ENCODE assay signal across 26 mouse cellular contexts in the genomic region with DNA sequence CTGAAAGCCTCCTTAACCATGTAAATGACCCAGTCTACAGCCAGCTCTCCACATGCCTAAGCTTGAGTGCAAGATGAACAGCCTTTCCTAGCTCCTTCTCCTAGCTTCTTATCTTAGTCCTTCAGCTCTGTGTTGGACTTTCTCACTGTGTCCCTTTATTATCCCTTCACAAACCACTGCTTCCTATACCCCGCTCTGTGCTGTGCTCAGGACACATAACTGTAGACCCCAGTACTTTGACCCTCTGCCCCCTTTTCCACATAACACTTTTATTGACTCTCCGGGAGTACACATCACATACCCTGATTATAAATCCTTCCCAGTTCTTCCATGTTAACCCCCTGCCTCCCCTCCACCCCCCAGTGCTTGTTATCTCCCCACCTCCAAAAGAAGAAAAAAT. TPM values are rescaled to one million over a fixed set of nuclear protein-coding genes. Genes with fewer than 3 reads are reported as not detected.
DNase-seq lines count a peak whose midpoint lies in the region; ATAC-seq and TF ChIP-seq lines count a peak whose summit lies in the region.
"Had no signal": no experiment of that assay in that cellular context is flagged by ENCODE, and none has a peak within 500 bp of the region (broad histone marks: within the 10 kb centered on the region; RNA-seq: fewer than 3 reads in every experiment).

No protein-coding gene starts in this region.

- no peak overlapping the region for H3K4me3 ChIP-seq in intestine, embryonic 15.5 days (replicated peaks)
- no peak overlapping the region for H3K4me3 ChIP-seq in intestine, postnatal 0 days (ENCODE audit: low read depth, low read length)
- H3K4me3 ChIP-seq in kidney, embryonic 15.5 days (replicated peaks), result no peak overlapping the region
- H3K4me3 ChIP-seq in neural tube, embryonic 15.5 days (replicated peaks), result no peak overlapping the region
- H3K4me3 ChIP-seq: embryonic facial prominence, embryonic 13.5 days; embryonic facial prominence, embryonic 15.5 days; erythroblast, embryonic 14.5 days; forebrain, embryonic 10.5 days; forebrain, embryonic 12.5 days had no signal

- H3K9me3 ChIP-seq in intestine, embryonic 15.5 days, result no peaks in the 10 kb centered on the region
- no peaks in the 10 kb centered on the region for H3K9me3 ChIP-seq in intestine, postnatal 0 days (ENCODE audit: control insufficient read depth)
- H3K9me3 ChIP-seq in kidney, embryonic 15.5 days (replicated peaks), result no peaks in the 10 kb centered on the region
- H3K9me3 ChIP-seq in neural tube, embryonic 15.5 days (replicated peaks), result no peaks in the 10 kb centered on the region
- H3K9me3 ChIP-seq: embryonic facial prominence, embryonic 13.5 days; embryonic facial prominence, embryonic 15.5 days; forebrain, embryonic 10.5 days; forebrain, embryonic 12.5 days had no signal

- H3K27ac ChIP-seq in intestine, embryonic 15.5 days, result no peak overlapping the region
- no peak overlapping the region for H3K27ac ChIP-seq in intestine, postnatal 0 days (ENCODE audit: low read depth, low read length)
- H3K27ac ChIP-seq in kidney, embryonic 15.5 days, result 0 out of 2 replicates have a peak overlapping the region, but pooled peaks have one; percentile 46
- no peak overlapping the region for H3K27ac ChIP-seq in neural tube, embryonic 15.5 days (replicated peaks)
- H3K27ac ChIP-seq: embryonic facial prominence, embryonic 13.5 days; embryonic facial prominence, embryonic 15.5 days; forebrain, embryonic 10.5 days; forebrain, embryonic 12.5 days had no signal

- TF ChIP-seq CTCF in intestine, postnatal 0 days (IDR thresholded peaks at IDR 0.05; ENCODE audit: low read depth), result no peak

- no peak overlapping the region for H3K4me2 ChIP-seq in intestine, embryonic 15.5 days (replicated peaks)
- H3K4me2 ChIP-seq in intestine, postnatal 0 days (replicated peaks; ENCODE audit: low read depth), result no peak overlapping the region
- H3K4me2 ChIP-seq in kidney, embryonic 15.5 days, result no peak overlapping the region
- H3K4me2 ChIP-seq in neural tube, embryonic 15.5 days, result no peak overlapping the region
- H3K4me2 ChIP-seq: embryonic facial prominence, embryonic 13.5 days; embryonic facial prominence, embryonic 15.5 days; forebrain, embryonic 12.5 days had no signal

- no peak for DNase-seq in kidney, postnatal 36 days
- peak; percentile 8 for DNase-seq in neural tube, embryonic 10.5 days (ENCODE audit: extremely low spot score, low spot score)
- no peak for DNase-seq in frontal cortex, postnatal 10 days (ENCODE audit: low spot score in 2 of 2)
- DNase-seq: adrenal gland, adult 2 months; adrenal gland, postnatal 10 days; adrenal gland, postnatal 25 days; cerebellum, adult 11 months; cerebellum, adult 18-20 months; cerebellum, adult 8-10 months; cerebellum, adult 9-11 months; cerebellum, postnatal 14 days; cerebellum, postnatal 36 days; embryo, embryonic 11 days had no signal

- peak; percentile 30 for ATAC-seq in intestine, embryonic 15.5 days
- no peak for ATAC-seq in intestine, postnatal 0 days
- ATAC-seq in kidney, embryonic 15.5 days (replicated peaks; ENCODE audit: low FRiP score), result 0 out of 2 replicates have a peak, but pooled peaks have one; percentile 46
- ATAC-seq in neural tube, embryonic 15.5 days (ENCODE audit: low FRiP score), result no peak
- ATAC-seq: forebrain, embryonic 14.5 days had no signal

- no peaks in the 10 kb centered on the region for H3K36me3 ChIP-seq in intestine, embryonic 15.5 days
- no peaks in the 10 kb centered on the region for H3K36me3 ChIP-seq in intestine, postnatal 0 days (ENCODE audit: control insufficient read depth, insufficient read depth)
- no peaks in the 10 kb centered on the region for H3K36me3 ChIP-seq in kidney, embryonic 15.5 days
- no peaks in the 10 kb centered on the region for H3K36me3 ChIP-seq in neural tube, embryonic 15.5 days
- H3K36me3 ChIP-seq: embryonic facial prominence, embryonic 13.5 days; embryonic facial prominence, embryonic 15.5 days; forebrain, embryonic 10.5 days; forebrain, embryonic 12.5 days had no signal

- no peaks in the 10 kb centered on the region for H3K27me3 ChIP-seq in intestine, embryonic 15.5 days (replicated peaks)
- no peaks in the 10 kb centered on the region for H3K27me3 ChIP-seq in intestine, postnatal 0 days (replicated peaks; ENCODE audit: control insufficient read depth, insufficient read depth, low read length)
- H3K27me3 ChIP-seq in kidney, embryonic 15.5 days, result no peaks in the 10 kb centered on the region
- H3K27me3 ChIP-seq in neural tube, embryonic 15.5 days (replicated peaks), result no peaks in the 10 kb centered on the region
- H3K27me3 ChIP-seq: embryonic facial prominence, embryonic 13.5 days; embryonic facial prominence, embryonic 15.5 days; forebrain, embryonic 12.5 days had no signal

- H3K9ac ChIP-seq in intestine, embryonic 15.5 days, result no peak overlapping the region
- H3K9ac ChIP-seq in intestine, postnatal 0 days (ENCODE audit: low read depth, low read length), result no peak overlapping the region
- H3K9ac ChIP-seq in kidney, embryonic 15.5 days, result no peak overlapping the region
- H3K9ac ChIP-seq in neural tube, embryonic 15.5 days (replicated peaks), result no peak overlapping the region
- H3K9ac ChIP-seq: embryonic facial prominence, embryonic 13.5 days; embryonic facial prominence, embryonic 15.5 days; forebrain, embryonic 12.5 days had no signal

- 47% methylated on average over 2 of the region's 2 CpGs for WGBS in intestine, embryonic 15.5 days
- WGBS in intestine, postnatal 0 days, result 40% methylated on average over 2 of the region's 2 CpGs
- WGBS in kidney, embryonic 15.5 days, result 32% methylated on average over 2 of the region's 2 CpGs
- 77% methylated on average over 2 of the region's 2 CpGs for WGBS in neural tube, embryonic 15.5 days

- no peaks in the 10 kb centered on the region for H3K4me1 ChIP-seq in intestine, embryonic 15.5 days (replicated peaks)
- no peaks in the 10 kb centered on the region; the same call in 1 of the 2 replicates for H3K4me1 ChIP-seq in intestine, postnatal 0 days (replicated peaks; ENCODE audit: control insufficient read depth, insufficient read depth, low read length)
- peaks cover 12% of the 10 kb centered on the region for H3K4me1 ChIP-seq in kidney, embryonic 15.5 days
- no peaks in the 10 kb centered on the region for H3K4me1 ChIP-seq in neural tube, embryonic 15.5 days
- H3K4me1 ChIP-seq: embryonic facial prominence, embryonic 13.5 days; embryonic facial prominence, embryonic 15.5 days; forebrain, embryonic 10.5 days; forebrain, embryonic 12.5 days had no signal

RNA-seq across cellular contexts. Expression of a gene that starts 0.6 kb away (rescaled TPM):
- polyA plus RNA-seq in intestine, embryonic 15.5 days (2015; fragmentation: Nextera tagmentation; extraction: Ambion mirVana), result 1.0 and 1.2 TPM in 2 replicates
- polyA plus RNA-seq in intestine, postnatal 0 days (2015; fragmentation: Nextera tagmentation; extraction: Ambion mirVana), result 1.7 and 2.0 TPM in 2 replicates
- 0.39 TPM in 1 of 2 replicates, not detected in the other for polyA plus RNA-seq in kidney, embryonic 15.5 days (2015; fragmentation: Nextera tagmentation; extraction: Ambion mirVana)
- polyA plus RNA-seq in neural tube, embryonic 15.5 days (2015; fragmentation: Nextera tagmentation; extraction: Ambion mirVana), result 0.18 and 0.24 TPM in 2 replicates
- polyA plus RNA-seq: adrenal gland, adult 2 months; brain, embryonic 14.5 days; C2C12; embryonic facial prominence, embryonic 11.5 days; embryonic facial prominence, embryonic 13.5 days; erythroblast, embryonic 14.5 days; forebrain, embryonic 10.5 days; forebrain, embryonic 12.5 days; forebrain, embryonic 14.5 days had no signal

Comparison
In these comparisons a context has a peak if more than half of its experiments do, and no peak if none do; other contexts are left out.
1. ATAC-seq: peak in intestine, embryonic 15.5 days (single experiment) and kidney, embryonic 15.5 days (single experiment); none in intestine, postnatal 0 days (single experiment) and neural tube, embryonic 15.5 days (single experiment).